Mouse (Mus musculus) heart, adult 9 months (tissue): ENCODE results near the gene Ngfr.

Experiments used
- DNase-seq, 2 experiments: peaks; one replicate each; pipeline ENCODE4 v3.0.0; 2022; ENCODE audit warnings: low spot score in 2 of 2

Ngfr gene

DNA sequence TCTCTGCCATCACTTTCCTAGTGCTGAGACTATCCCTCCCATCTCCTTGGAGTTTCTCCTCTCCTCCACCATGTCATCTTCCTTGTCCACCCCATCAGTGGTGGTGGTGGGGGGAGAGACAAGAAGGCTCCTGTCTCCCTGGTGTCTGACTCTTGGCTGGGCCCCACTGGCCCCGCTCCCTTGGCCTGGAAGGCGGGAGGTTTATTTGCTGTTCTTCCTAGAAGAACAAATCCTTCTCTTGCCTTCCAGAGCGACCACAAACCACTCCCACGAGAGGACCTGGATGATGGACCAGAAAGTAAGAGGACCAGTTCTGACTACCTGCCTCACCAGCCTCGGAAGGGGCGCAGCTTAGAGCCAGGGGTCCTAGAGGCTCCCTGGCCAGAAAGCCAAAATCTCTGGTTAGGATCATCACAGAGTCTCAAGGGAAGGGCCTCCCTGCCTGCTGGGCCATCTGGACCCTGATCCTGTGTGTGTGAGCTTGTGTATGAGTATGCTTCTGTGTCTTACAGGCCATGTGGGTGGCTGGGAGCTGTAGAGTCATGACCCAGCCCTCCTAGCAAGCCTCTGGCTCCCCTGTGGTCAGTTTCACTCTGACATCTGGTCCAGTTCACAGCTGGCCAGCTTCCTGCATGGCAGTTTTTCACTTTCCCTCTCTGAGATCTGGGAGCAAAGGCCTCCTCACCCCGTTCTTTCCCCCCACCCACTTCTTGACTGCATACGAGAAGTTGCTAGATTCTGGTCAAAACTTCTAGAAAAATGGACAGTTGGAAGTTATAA lies 19.4 kb downstream of the Ngfr start:
- peak; percentile 46 to 52 for DNase-seq

DNA sequence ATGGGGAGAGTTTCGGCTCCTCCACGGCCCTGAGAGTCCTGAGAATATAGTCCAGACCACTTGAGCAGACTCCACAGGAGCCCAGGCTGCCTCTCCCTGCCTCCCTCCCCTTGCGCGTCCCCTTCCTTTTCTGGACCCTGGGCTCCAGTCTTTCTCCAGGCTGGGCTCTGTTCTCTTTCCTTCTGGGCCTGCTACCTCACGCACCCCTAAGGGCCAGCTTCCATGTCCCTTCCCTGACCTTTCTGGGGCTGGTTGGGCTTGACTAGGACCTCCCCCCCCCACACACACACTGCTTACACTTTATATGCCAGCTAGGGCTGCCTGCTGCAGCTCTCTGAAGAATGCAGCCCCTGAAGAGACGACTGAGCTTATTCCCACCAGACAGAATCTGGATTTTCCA lies 20.2 kb downstream of the Ngfr start:
- DNase-seq = no peak

DNA sequence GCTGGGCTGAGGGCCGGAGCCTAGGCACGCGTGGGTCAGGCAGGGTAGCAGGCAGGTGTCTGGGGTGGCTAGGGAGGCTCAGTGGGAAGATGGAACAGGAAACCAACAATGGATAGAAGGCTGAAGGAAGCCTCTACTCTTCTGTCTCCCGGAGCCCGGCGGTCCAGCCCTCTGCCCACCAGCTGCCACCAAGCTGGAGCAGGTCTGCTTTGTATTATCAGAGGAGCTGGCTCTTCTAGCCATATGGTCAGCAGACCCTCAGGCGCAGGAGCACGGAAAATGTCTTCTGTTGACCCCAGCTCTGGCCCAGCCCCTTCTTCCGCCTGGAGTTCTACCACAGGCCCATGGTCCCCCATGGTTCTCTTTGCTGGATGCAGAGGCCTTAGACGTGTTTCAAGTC lies 22.2 kb downstream of the Ngfr start:
- no peak for DNase-seq

DNA sequence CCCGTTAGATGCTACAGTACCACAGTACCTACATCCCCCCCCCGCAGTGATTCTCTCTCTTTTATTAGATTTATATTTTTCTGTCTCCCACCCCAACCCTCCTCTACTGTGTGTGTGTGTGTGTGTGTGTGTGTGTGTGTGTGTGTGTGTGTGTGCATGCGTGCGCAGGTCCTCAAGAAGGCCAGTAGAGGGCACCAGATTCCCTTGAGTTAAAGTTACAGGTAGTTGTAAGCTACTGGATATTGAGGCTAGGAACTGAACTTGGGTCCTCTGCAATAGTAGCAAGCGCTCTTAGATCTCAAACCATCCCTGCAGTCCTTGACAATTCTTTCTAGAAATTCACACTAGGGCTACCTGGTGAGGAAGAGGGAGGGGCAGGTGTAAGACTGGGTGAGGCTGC lies 23.7 kb downstream of the Ngfr start:
- no peak for DNase-seq

DNA sequence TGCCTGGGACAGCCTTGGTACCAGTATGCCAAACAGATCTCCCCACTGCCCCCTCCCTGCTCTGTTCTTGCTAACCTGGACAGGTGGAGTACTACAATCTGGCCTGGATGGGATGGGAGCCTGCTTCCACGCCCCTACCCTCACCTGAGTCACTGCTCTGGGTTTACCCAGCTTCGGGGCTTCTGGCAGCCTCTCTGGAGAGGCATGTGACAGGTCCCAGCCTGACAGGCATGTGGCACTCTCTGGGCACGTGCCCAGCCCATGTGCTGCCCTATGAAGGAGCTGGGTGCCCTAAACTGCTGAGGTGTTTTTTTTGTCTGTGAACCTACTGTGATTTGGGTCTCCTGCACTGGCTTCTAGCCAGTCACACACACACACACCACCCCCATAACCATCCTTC lies 26.8 kb downstream of the Ngfr start:
- DNase-seq = no peak

DNA sequence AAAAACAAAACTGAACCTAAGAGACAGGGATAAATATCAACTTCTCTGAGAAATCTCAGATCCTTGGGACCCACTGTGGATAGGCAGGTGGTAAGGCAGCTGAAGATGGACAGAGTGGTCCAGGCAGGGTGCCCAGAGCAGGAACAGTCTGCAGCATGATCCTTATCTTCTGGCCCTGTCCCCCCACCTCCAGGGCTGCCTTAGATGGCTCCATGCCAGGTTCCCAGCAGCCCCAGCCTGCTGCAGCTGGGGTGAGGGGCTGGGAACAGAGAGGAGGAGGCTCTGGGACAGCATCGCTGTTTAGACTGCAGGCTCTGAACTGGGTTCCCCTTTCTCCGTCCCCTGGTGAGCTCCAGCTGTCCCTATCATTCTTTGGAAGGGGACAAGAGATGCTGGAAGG lies 27.8 kb downstream of the Ngfr start:
- no peak for DNase-seq

DNA sequence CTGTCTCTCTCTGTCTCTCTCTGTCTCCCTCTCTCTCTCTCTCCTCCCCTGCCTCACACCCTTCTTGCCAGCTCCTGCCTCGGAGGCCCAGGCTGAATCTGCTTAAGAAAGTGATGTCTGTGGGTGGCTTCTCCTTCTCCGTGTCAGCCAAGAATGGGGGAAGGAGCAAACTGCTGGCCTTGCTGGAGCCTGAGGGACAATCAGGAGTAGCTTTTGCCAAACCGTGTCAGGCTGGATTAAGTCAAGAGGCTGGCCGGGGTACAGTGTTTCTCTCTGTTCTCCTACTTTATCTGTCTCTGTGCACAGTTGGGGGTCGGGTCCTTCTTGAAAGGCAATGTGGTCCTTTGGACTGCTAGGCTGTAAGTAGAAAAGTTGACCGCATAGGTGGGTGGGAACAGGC lies 29.8 kb downstream of the Ngfr start:
- peak in 1 of 2 experiments; percentile 26 for DNase-seq

DNA sequence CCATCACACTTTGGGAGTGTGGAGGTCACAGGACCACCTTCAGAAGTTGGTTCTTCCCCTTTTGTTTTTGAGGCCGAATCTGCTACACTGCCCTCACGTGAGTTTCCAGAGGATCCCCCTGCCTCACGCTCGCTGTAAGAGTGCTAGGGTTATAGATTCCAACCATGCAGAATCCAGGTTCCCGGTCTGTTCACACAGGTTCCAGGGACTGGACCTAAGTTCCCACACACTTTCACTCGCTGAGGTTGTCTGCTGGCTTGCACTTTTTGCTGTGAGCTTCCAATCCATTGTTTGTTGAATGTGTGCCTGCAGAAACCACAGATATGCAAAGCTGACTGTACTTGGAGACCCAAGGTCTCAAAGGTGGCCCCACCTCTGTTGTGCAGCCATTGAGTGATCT lies 30.5 kb downstream of the Ngfr start:
- DNase-seq = no peak

DNA sequence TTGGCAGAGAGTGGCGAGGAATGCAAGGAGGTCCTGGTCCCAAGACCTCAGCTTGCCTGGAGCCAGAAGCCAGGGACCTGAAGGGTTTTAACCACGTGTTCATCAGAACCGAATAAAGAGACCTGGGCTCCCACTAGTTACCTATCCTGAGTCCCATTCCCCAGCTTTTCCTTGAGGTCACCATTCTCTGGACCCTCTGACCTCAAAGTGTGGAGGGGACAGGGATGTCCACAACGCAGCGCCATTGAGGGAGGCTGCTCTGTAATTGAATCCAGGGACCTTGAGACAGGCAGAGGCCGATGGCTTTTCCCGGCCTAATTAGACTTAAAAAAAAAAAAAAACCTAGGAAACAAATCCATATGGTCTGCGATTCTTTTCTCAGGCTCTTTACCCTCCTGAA lies 32.3 kb downstream of the Ngfr start:
- no peak for DNase-seq

DNA sequence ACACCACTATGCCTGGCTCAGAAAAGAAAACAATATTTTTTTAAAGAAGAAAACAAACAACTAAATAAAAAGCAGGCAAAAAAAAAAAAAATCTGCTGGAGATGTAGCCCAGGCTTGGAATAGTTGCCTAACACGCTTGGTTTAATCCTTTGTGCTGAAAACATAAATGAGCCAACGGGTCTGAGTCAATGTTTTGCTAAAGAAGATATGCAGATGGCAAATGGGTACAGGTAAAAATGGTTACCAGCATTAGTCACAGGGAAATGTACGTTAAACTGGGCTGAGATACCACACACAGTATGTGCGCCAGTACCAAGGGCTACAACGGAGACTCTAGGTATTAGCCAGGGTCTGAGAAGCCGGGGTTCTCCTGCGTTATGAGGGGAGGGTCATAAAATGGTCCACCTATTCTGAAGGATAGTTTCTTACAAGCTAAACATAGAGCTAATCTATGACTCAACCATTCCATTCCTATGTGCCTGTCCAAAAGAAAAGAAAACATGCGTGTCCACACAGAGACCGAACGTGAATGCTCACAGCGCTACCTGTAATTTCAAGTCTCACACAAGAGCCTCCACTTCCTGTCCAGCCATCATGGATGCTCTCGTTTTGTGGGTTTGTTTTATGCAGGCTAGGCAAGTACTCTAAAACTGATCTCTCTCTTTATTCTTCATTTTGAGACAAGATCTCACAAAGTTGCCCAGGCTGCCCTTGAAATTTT lies 37.1 kb downstream of the Ngfr start:
- DNase-seq = no peak

DNA sequence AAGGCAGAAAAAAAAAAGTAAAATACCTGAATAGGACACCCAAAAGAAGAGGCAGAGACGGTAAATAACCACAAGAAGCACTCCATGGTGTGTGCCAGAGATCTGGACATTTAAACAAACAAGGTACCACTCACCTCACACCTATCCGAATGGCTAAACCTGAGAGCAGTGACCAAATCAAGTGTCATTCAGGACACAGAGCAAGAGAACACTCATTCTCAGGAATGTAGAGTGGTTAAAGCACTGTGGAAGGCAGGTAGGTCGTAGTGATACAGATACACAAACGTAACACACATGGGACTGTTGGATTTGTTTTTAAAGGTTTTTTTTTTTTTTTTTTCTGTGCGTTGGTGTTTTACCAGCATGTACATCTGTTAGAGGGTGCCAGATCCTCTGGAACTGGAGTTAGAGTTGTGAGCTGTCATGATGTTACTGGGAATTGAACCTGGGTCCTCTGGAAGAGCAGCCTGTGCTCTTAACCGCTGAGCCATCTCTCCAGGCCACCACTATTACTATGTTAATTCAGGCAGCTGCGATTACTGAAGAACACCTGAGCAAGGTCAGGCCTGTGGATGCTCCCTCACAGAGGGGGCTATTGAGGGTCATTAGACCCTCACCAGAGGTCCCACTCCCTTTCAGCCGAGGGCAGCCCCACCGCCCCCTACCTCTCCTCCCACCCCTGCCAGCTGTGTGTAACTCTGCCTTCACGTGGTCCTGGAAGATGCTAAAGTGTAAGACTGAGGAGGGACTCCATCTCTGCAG lies 41.3 kb downstream of the Ngfr start:
- no peak for DNase-seq

DNA sequence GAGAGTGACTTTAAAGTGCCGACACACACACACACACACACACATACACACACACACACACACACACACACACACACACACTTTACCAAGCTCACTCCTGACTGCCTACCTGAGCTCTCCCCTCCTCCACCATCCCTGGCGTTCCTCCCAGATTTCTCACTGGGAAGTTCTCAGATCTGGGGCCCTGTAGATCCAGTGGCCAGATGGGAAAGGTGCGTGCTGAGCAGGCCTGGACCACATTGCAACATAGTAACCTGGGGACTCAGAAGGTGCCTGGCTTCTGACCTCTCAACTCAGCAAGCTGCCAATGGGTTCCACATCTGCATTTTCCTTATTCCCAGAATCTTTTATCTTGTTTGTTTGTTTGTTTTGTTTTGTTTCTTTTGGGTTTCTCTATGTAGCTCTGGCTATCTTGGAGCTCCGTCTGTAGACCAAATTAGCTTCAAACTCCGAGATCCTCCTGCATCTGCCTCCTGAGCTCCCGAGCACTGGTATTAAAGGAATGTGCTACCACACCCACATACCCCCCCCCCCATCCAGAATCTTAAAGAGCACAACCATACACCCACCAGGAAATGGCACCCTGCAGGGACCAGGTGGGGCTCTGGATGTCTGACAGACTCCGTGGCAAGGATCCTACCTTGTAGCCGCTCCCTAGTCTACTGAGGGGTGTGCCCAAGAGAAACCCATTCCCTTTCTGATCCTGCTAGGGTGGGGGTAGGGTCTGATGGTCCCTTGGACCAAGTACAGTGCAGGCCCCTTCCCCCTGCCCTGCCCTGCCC lies 42.8 kb downstream of the Ngfr start:
- no peak for DNase-seq

DNA sequence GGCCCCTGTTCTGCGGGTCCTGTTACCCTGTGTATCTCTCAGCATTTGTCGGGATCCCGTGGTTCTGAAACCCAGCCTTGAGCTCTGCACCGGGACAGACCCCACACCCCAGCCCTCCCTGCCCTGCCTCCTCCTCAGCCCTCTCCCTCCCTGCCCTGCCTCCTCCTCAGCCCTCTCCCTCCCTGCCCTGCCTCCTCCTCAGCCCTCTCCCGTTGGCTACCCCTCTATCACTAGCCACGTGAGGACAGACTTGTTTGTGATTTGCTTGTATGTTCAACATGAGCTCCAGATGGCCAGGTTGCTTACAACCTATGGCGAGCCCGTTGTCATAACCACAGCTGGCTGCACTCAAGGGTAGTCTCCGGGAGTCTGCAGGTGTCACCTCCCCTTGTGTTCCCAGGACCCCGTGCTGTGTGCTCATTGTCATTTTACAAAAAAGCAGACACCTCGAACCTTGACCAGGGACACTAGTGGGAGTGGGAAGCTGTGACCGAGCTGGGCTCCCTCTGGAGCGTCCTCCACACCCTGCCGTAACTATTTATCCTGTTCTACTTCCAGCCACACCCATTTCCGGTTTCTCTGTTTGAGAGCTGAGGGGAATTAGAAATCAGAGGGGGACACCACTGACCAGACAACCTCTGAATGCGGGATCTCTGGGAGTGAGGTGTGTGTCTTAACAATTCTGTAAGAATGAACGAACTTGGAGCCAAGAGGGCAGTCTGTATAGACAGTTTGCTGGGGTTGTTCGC lies 46.7 kb downstream of the Ngfr start:
- no peak for DNase-seq

DNA sequence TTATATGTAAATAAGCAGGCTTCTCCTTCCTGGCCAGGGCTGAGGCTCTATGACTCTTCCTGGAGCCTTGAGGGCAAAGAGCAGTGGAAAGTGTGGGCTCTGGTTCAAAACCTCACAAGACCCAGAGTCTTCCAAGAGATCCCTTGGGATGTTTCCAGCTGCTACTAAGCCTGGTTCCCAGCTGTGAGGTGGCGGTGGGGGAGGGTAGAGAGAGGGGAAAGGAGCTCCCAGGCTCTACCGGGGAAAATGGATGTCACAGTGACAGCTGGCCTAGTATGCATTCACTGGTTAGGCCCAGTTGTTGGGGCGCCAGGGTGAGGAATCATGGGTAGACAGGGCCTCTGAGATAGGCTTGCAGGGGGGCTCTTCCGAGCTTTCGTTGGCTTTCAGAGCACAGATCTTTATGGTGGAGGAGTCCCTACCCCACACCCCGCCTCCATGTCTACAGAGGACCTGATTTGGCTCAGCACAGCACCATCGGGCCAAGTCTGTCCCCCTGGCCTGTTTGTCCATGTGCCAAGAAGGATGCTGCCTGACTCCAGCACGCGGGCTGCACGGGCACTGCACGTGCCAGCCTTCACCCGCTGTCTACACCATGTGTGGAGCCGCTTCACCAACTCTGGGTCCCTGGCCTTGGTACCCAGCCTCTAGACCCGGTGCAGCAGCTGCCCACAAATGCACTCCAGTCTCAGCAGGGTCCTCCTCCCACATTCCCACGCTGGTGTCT lies 49.0 kb downstream of the Ngfr start:
- DNase-seq = peak in 1 of 2 experiments; percentile 15

DNA sequence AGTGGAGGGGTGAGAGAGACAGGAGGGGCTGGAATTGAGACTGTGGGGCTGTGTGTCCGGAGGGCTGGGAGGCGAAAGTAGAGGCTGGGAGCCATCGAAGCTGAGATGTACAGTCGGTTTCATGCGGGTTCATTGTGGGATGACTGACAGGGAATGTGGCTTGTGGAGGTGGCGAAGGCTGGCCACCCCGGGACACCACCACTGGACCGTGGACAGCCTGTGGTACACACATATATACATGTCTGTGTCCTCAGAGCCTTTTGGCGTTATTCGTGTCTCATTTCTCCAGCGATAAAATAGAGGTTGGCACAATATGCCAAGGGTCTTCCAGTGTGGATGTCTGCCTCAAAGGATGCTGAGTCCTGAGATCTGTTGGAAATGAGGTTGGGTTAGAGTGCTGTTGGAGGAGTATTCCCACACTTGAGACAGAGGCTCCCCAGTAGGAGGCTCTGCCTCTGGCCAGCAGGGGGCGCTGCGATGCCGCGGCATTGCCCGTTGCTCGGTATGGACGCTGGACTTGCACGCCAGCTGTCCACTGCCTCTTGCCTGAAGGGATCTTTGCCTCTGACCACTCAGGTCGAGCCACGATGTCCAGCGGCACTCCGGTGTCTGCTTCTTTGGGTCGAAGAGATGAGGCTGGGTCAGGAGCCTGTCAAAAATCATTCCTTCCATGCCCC lies 53.9 kb downstream of the Ngfr start:
- DNase-seq = peak; percentile 63 to 83

DNA sequence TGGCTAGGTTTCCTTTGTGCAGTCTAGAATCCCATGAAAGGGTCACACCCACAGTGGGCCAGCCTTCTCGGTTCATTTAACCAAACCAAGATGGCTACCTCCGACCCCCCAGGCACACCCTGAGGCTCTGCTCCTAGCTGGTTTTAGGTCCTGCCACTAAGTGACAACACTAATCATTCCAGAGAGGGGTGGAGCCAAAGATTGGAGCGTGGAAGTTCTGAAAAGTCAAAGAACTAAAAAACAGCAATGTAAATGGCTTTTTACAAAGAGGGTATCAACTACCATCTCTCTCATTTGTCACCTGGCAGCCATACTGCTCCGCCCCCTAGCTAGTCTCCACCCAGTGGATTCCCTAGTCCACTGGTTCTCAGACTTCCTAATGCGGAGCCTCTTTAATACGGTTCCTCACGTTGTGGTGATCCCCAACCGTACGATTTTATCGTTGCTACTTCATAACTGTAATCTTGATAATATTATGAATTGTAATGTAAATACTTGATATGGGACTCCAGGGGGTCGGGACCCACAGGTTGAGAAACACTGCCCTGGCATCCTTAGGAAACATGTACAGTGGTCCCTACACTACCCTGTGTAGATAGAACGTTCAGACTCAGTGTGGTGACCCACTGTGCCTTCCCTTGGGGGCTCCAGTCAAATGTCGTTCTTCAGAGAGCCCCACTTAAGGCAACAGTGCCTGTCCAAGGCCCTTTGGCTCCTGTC lies 55.0 kb downstream of the Ngfr start:
- DNase-seq = no peak

DNA sequence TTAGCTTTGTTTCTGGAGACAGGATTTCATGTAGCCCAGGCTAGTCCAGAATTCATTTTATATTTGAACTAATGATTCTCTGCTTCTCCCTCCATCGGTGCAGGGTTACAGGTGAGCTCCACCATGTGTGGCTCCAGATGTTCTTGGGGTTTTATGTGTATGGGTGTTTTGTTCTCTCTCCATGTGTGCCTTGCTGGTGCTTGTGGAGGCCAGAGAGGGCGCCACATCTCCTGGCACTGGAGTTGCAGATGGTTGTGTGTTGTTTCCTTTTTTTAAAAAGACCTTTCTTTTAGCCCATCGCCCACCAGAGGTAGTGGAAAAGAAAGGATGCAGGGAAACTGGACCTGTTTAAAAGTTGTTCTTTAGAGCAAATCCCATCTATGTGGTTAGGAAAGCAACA lies 59.3 kb downstream of the Ngfr start:
- no peak for DNase-seq

DNA sequence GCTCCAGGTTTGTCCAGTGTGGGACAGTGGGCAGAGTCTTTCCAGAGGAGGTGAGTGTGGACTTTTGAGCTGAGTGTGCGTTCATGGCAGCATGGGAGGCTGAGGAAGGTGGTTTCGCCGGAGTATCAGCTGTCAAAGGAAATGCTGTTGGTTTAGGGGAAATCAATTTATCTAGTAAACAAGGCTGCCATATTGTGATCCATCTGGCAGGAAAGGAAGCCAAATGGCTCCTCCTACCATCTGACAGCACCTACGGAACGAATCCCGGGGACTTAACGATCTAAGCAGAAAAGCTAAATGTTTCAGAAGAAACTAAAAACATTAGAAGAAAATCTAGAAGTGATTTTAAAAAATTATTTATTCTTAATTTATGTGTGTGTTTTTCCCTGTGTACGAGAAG lies 60.2 kb downstream of the Ngfr start:
- no peak for DNase-seq

DNA sequence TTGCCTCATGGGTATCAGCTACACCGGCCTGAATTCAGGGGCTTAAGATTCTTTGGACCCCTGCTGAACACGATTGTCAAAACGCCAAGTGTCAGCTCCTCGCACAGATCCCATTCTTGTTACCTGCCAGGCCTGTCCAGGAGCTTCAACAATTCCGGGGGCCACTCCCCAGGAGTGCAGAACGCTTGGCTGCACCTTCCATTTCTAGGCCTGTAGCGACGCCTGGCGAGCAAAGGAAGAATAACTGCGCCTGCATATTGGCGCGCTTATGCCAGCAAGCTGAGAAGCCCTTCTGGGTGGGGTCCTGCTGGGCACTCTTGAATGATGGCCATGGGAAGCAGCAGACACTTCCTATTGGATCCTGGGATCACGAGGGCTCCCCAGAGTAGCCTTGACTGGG lies 66.0 kb downstream of the Ngfr start:
- peak; percentile 46 to 74 for DNase-seq
